Mouse (Mus musculus): ENCODE measurements around the gene Lcor. TPM values are rescaled to one million over a fixed set of nuclear protein-coding genes. Genes with fewer than 3 reads are reported as not detected.

Lcor gene
- total RNA-seq, 1 experiment from 2014 or later, result 19.1 TPM

- DNase-seq, result no peak
These were observed 5.7 kb upstream of the Lcor start for GRCm38 (mm10) chr19:41476530-41477249.

- no peak for DNase-seq
These were observed 1.2 kb upstream of the Lcor start for GRCm38 (mm10) chr19:41481030-41481886.

- no peak for DNase-seq
These were observed 599 bp upstream of the Lcor start for GRCm38 (mm10) chr19:41481887-41482189.

- DNase-seq, result peak; percentile 74
These were observed 540 bp downstream of the Lcor start for GRCm38 (mm10) chr19:41482909-41483444.

GRCm38 (mm10) chr19:41483445-41484040, 1.1 kb downstream of the Lcor start:
- DNase-seq, result peak; percentile 20

GRCm38 (mm10) chr19:41484361-41484760, 1.9 kb downstream of the Lcor start:
- DNase-seq, result no peak

GRCm38 (mm10) chr19:41495382-41496032, 13.1 kb downstream of the Lcor start:
- DNase-seq, result no peak

GRCm38 (mm10) chr19:41496058-41496457, 13.6 kb downstream of the Lcor start:
- no peak for DNase-seq

- DNase-seq, result no peak
These were observed 25.4 kb downstream of the Lcor start for GRCm38 (mm10) chr19:41507872-41508271.

- no peak for DNase-seq
These were observed 32.4 kb downstream of the Lcor start for GRCm38 (mm10) chr19:41514836-41515235.

GRCm38 (mm10) chr19:41515549-41515948, 33.1 kb downstream of the Lcor start:
- no peak for DNase-seq

- DNase-seq, result no peak
These were observed 34.6 kb downstream of the Lcor start for GRCm38 (mm10) chr19:41517006-41517405.

- no peak for DNase-seq
These were observed 36.7 kb downstream of the Lcor start for GRCm38 (mm10) chr19:41519121-41519520.

- DNase-seq, result no peak
These were observed 39.8 kb downstream of the Lcor start for GRCm38 (mm10) chr19:41522246-41522645.

- DNase-seq, result no peak
These were observed 41.5 kb downstream of the Lcor start for GRCm38 (mm10) chr19:41523798-41524563.

- DNase-seq, result no peak
These were observed 46.7 kb downstream of the Lcor start for GRCm38 (mm10) chr19:41529169-41529568.

GRCm38 (mm10) chr19:41534021-41534420, 51.6 kb downstream of the Lcor start:
- no peak for DNase-seq

GRCm38 (mm10) chr19:41556981-41557380, 74.5 kb downstream of the Lcor start:
- no peak for DNase-seq

GRCm38 (mm10) chr19:41557491-41557890, 75.1 kb downstream of the Lcor start:
- no peak for DNase-seq

- DNase-seq, result no peak
These were observed 76.6 kb downstream of the Lcor start for GRCm38 (mm10) chr19:41558891-41559486.

- DNase-seq, result no peak
These were observed 78.4 kb downstream of the Lcor start for GRCm38 (mm10) chr19:41560856-41561255.

All from adrenal gland, postnatal 25 days (tissue).